Mouse (Mus musculus) macrophage (primary cell): ENCODE results near the gene Rsph1. TPM values are rescaled to one million over a fixed set of nuclear protein-coding genes. Genes with fewer than 3 reads are reported as not detected.

ENCODE experiments used
- polyA plus RNA-seq: library from polyadenylated mRNA; stranded (reverse); fragments of 250-400 nt; gene quantifications from 3 replicates; pipeline ENCODE4 v1.2.4, GENCODE M21; 2018; ENCODE audit warnings: inconsistent platforms

Rsph1 gene
- polyA plus RNA-seq, 1 experiment from 2014 or later: 0.92 TPM

Other genes with a start within 250 kb of the Rsph1 start
- 23.2 to 132 TPM (median 107 TPM) in 3 replicates for gene Abcg1, start 219.7 kb downstream of the Rsph1 start, polyA plus RNA-seq
- not detected in 3 replicates for gene Tff3, start 147.7 kb downstream of the Rsph1 start, polyA plus RNA-seq
- gene Tff2, start 133.1 kb downstream of the Rsph1 start, polyA plus RNA-seq: not detected in 3 replicates
- gene Tff1, start 112.1 kb downstream of the Rsph1 start, polyA plus RNA-seq: not detected in 3 replicates
- gene Tmprss3, start 78.4 kb downstream of the Rsph1 start, polyA plus RNA-seq: not detected in 3 replicates
- 0.04 to 0.24 TPM in 2 of 3 replicates, not detected in the other for gene Ubash3a, start 69.5 kb downstream of the Rsph1 start, polyA plus RNA-seq
- gene Slc37a1, start 9.4 kb upstream of the Rsph1 start, polyA plus RNA-seq: 6.0 to 11.0 TPM (median 7.9 TPM) in 3 replicates
- not detected in 3 replicates for gene Pde9a, start 108.8 kb upstream of the Rsph1 start, polyA plus RNA-seq
- gene Wdr4, start 242.6 kb upstream of the Rsph1 start, polyA plus RNA-seq: 4.1 to 9.5 TPM (median 9.2 TPM) in 3 replicates
- gene Ndufv3, start 242.7 kb upstream of the Rsph1 start, polyA plus RNA-seq: 192 to 199 TPM (median 195 TPM) in 3 replicates